Mouse (Mus musculus) forebrain, embryonic 13.5 days (tissue): ENCODE measurements around the gene Kcna2. TPM values are rescaled to one million over a fixed set of nuclear protein-coding genes. Genes with fewer than 3 reads are reported as not detected.
A peak's percentile ranks its signal among the peaks of the same experiment; 100 is the strongest.

Source experiments
- ATAC-seq: fragments of 200-750 bp; cut with Nextera tagmentation; 2 replicates; pipeline ENCODE4 v1.8.0; 2017
- H3K27ac ChIP-seq: fragments of 300-500 bp; sonication (generic); 2 replicates; pipeline ENCODE4 v1.5.1; 2015; ENCODE audit warnings: inconsistent platforms, mild to moderate bottlenecking, moderate library complexity
- H3K27me3 ChIP-seq: fragments of 300-500 bp; sonication (generic); 2 replicates; pipeline ENCODE4 v1.6.1; 2015; ENCODE audit warnings: mild to moderate bottlenecking, inconsistent platforms
- H3K36me3 ChIP-seq: fragments of 300-500 bp; sonication (generic); 2 replicates; pipeline ENCODE4 v1.6.1; 2015; ENCODE audit warnings: mild to moderate bottlenecking, inconsistent platforms; ENCODE audit not compliant: poor library complexity, severe bottlenecking
- H3K4me1 ChIP-seq: fragments of 300-500 bp; sonication (generic); 2 replicates; pipeline ENCODE4 v1.6.1; 2015; ENCODE audit warnings: inconsistent platforms
- H3K4me2 ChIP-seq: fragments of 300-500 bp; sonication (generic); 2 replicates; pipeline ENCODE4 v1.6.1; 2015; ENCODE audit warnings: inconsistent platforms, mild to moderate bottlenecking, moderate library complexity
- H3K4me3 ChIP-seq: fragments of 300-500 bp; sonication (generic); 2 replicates; pipeline ENCODE4 v1.5.1; 2015; ENCODE audit warnings: mild to moderate bottlenecking, inconsistent platforms
- H3K9ac ChIP-seq: fragments of 300-500 bp; sonication (generic); 2 replicates; pipeline ENCODE4 v1.6.1; 2015; ENCODE audit warnings: mild to moderate bottlenecking, inconsistent platforms
- H3K9me3 ChIP-seq: fragments of 300-500 bp; sonication (generic); replicated peaks from 2 replicates; pipeline ENCODE4 v1.6.1; 2016; ENCODE audit warnings: inconsistent platforms
- whole genome bisulfite sequencing: fragments of 180-500 bp; shearing (Covaris S2); methylation state at CpG from one replicate; pipeline ENCODE4 v1.1.7; 2015; 5-methylcytosine and 5-hydroxymethylcytosine counted together
- polyA plus RNA-seq: library from polyadenylated mRNA; unstranded; fragments of >200 nt; fragmentation: Nextera tagmentation; extraction: Ambion mirVana; gene quantifications from 2 replicates; pipeline ENCODE4 v1.2.1, GENCODE M21; 2015

Gene Kcna2
- polyA plus RNA-seq, 1 experiment from 2014 or later, result 0.37 TPM

DNA sequence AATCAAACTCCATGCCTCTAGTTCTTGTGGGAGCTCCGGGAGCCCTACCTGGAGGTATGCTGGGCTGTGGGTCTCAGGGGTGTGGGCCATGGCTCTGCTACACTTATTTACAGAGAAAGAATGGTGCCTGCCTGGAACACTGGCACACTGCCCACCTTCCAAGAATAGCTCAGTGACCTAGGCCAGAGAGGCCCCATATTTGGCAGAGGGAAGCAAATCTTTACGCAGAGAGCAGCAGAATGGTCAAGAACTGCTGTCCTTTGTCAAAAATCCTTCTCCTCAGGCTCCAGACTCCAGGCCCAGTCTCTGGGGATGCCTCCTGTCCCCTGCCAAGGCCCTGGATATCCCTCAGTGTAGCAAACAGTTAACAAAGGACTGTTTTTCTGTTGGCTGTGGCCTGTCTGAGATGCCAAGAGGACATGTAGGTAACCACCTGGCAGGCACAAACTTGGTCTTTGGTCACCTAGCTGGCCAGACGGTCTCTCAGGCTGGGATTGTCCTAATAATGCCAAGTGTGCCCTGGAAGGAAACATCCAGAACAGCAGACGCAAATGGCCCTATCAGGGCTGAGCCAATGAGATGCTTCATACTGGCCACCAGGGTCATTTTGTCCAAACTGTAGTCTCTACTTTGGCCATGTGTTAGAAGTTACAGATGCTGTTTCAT, 29.8 kb downstream of the Kcna2 start:
- Histone ChIP-seq H3K4me3 (no peak overlapping the region), H3K4me1 (peaks cover 3% of the 10 kb centered on the region; the same call in 1 of the 2 replicates), H3K27me3 (no peaks in the 10 kb centered on the region), H3K36me3 (no peaks in the 10 kb centered on the region), H3K27ac (no peak overlapping the region), H3K9ac (no peak overlapping the region), H3K9me3 (no peaks in the 10 kb centered on the region), H3K4me2 (no peak overlapping the region)
- no peak for ATAC-seq
- 78% methylated on average over 4 of the region's 4 CpGs for WGBS

DNA sequence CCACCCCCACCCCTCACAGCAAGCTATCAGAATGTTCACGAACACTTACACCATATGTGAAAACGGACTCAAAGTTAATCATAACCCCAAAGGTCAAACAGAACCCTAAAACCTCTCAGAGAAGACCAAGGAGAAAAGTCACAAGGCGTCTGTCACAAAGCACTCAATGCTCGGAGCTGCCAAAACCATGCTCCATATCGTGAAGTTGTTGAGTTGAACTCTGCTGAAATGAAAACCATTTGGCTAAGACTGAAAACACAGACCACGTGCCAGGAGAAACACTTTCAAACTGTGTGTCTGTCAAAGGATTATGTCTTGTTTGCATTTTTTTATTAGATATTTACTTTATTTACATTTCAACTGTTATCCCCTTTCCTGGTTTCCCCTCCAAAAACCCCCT, 30.9 kb downstream of the Kcna2 start:
- Histone ChIP-seq H3K4me1 (peaks cover 3% of the 10 kb centered on the region; the same call in 1 of the 2 replicates), H3K36me3 (no peaks in the 10 kb centered on the region), H3K9me3 (no peaks in the 10 kb centered on the region), H3K4me3 (no peak overlapping the region), H3K9ac (no peak overlapping the region), H3K27me3 (no peaks in the 10 kb centered on the region), H3K27ac (no peak overlapping the region), H3K4me2 (no peak overlapping the region)
- WGBS, result 81% methylated on average over 6 of the region's 6 CpGs
- ATAC-seq, result no peak

DNA sequence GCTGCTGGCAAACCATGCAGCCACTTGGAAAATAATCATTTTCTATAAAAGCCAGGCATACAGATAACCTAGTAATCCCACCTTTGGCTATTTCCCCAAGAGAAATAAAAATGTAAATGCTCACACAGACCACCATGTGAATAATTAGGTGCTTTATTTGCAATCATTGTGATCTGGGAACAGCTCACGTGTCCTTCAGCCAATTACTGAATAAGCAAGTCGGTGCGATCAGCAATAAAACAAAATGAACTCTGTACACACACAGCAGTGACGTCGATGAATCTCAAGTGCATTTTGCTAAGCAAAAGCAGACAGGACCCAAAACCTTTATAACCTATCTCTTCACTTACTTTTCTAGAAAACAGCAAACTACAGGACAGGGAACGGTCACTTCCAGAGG, 31.7 kb downstream of the Kcna2 start:
- no peaks in the 10 kb centered on the region for H3K27me3 ChIP-seq
- H3K4me1 ChIP-seq, result peaks cover 3% of the 10 kb centered on the region; the same call in 1 of the 2 replicates
- no peak for ATAC-seq
- no peak overlapping the region for H3K9ac ChIP-seq
- no peak overlapping the region for H3K4me3 ChIP-seq
- no peaks in the 10 kb centered on the region for H3K36me3 ChIP-seq
- H3K4me2 ChIP-seq, result no peak overlapping the region
- no peaks in the 10 kb centered on the region for H3K9me3 ChIP-seq
- WGBS, result 72% methylated on average over 6 of the region's 6 CpGs
- H3K27ac ChIP-seq, result no peak overlapping the region

DNA sequence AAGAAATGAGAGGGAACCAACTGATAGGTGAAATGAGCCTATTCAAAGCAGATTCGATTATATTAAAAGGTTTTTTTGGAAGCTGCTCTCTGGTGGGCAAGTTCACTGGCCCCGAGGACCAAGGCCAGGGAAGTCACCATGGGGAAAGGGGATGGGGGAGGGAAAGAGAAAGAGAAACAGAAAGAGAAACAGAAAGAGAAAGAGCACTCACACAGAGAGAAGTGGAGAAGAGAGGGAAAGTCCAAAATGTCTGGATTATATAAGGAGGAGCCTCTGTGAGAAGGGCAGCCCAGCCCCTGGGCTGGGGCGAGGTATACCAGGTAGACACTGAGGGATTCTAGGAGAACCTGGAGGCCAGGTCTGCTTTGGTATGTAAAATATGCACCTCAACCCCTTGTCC, 33.5 kb downstream of the Kcna2 start:
- 79% methylated on average over 3 of the region's 3 CpGs for WGBS
- H3K9me3 ChIP-seq, result no peaks in the 10 kb centered on the region
- no peak overlapping the region for H3K4me3 ChIP-seq
- no peak overlapping the region for H3K27ac ChIP-seq
- no peaks in the 10 kb centered on the region for H3K27me3 ChIP-seq
- H3K4me1 ChIP-seq, result peaks cover 3% of the 10 kb centered on the region; the same call in 1 of the 2 replicates
- no peak overlapping the region for H3K4me2 ChIP-seq
- no peaks in the 10 kb centered on the region for H3K36me3 ChIP-seq
- H3K9ac ChIP-seq, result no peak overlapping the region
- ATAC-seq, result no peak

DNA sequence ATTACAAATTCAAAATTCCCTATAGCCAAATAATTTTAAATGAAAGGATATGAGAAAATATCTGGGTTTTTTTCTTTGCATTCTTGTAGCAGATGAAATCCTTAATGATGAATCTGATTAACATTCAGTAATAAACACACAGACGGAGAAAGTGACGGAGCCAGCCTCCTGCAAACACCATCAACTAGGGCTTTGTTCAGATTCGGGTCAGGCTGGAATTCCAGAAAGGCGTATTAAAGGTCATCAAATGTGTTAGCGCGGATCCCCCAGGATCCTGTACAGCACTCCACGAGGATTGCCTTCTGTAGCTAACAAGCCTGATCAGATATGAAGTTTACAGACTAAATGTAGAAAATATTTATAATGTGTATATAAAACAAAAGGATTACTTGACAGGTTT, 46.2 kb downstream of the Kcna2 start:
- WGBS, result 60% methylated on average over 7 of the region's 7 CpGs
- ATAC-seq, result no peak

DNA sequence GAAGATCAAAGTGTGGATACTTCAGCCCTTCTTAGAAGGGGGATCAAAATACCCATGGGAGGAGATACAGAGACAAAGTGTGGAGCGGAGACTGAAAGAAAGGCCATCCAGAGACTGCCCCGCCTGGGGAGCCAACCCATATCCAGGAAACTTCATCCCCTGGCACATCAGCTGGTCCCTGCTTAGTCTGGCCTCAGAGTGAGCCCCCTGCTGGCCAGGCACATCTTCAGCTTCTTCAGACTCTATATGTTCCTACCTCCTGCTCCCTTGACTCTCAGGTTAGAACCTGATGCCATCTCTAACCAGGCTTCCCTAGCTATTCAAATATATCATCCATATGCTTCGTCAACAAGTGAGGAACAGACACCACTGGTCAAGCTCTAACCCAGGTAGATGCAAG, 48.1 kb downstream of the Kcna2 start:
- Histone ChIP-seq H3K27me3 (no peaks in the 10 kb centered on the region), H3K9me3 (no peaks in the 10 kb centered on the region), H3K36me3 (no peaks in the 10 kb centered on the region), H3K27ac (no peak overlapping the region), H3K4me1 (peaks cover 20% of the 10 kb centered on the region), H3K4me2 (no peak overlapping the region), H3K4me3 (no peak overlapping the region), H3K9ac (no peak overlapping the region)
- WGBS, result 82% methylated on average over 3 of the region's 3 CpGs
- no peak for ATAC-seq

More for the DNA sequence above, 46.2 kb downstream of the Kcna2 start:
- no peak overlapping the region for H3K27ac ChIP-seq
- H3K4me3 ChIP-seq, result no peak overlapping the region
- H3K36me3 ChIP-seq, result no peaks in the 10 kb centered on the region
- no peak overlapping the region for H3K4me2 ChIP-seq
- H3K27me3 ChIP-seq, result no peaks in the 10 kb centered on the region
- peaks cover 20% of the 10 kb centered on the region for H3K4me1 ChIP-seq
- H3K9ac ChIP-seq, result no peak overlapping the region
- no peaks in the 10 kb centered on the region for H3K9me3 ChIP-seq

DNA sequence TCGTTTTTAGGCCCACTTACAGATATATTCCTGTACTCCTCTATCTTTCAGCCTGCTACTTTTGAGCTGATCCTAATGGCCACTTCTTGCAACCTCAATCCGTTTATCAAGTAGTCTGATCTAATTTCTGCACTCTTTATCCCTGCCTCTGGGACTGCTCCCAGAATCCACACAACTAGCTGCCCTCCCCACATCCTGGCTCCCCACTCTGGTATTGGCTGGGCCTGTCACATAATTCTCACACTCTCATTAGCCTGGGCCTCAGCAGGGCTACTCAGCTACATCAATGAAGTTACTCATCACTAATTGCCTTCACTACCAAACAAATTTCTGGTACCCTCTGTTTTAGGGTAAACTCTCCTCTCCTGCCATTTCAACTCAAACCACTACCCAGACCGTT, 49.5 kb downstream of the Kcna2 start:
- Histone ChIP-seq H3K36me3 (no peaks in the 10 kb centered on the region), H3K27ac (peak overlapping the region; percentile 59), H3K9me3 (no peaks in the 10 kb centered on the region), H3K4me2 (no peak overlapping the region), H3K4me3 (no peak overlapping the region), H3K4me1 (peaks cover 20% of the 10 kb centered on the region), H3K9ac (no peak overlapping the region), H3K27me3 (no peaks in the 10 kb centered on the region)
- 21% methylated on average over 3 of the region's 3 CpGs for WGBS
- ATAC-seq, result peak; percentile 92

DNA sequence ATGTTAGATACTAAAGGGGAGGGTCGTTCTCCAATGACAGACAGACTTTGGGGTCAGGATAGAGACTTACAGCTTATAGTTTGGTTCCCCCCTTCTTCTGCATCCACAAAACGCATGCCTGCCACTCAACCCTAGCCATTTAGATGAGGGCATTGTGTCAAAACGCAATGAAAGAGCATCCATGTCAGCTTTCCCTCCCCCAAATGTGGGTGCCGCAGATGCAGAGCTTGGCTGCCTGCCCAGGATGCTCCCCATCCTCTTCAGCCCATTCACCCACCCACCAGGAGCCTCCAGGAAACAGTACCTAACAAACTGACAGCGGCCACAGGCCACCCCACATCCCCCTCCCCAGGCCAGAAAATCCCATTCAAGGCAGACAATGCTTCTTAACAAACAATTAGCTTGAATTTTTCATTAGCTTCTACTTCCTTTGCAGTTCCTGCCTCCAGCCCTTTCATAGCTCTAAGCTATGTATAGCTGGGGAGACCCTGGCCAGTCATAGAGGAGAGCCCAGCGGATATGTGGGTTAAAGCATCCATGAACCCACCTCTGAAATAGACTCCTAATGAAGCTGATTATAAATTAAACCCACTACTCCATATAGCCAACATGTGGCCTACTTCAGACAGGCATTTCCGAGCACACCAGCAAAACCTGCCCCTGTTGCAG, 50.1 kb downstream of the Kcna2 start:
- Histone ChIP-seq H3K36me3 (no peaks in the 10 kb centered on the region), H3K9ac (no peak overlapping the region), H3K4me2 (0 out of 2 replicates have a peak overlapping the region, but pooled peaks have one; percentile 6), H3K4me1 (peaks cover 20% of the 10 kb centered on the region), H3K9me3 (no peaks in the 10 kb centered on the region), H3K4me3 (no peak overlapping the region), H3K27me3 (no peaks in the 10 kb centered on the region), H3K27ac (peak overlapping the region; percentile 59)
- 15% methylated on average over 7 of the region's 7 CpGs for WGBS
- peak; percentile 84 for ATAC-seq

DNA sequence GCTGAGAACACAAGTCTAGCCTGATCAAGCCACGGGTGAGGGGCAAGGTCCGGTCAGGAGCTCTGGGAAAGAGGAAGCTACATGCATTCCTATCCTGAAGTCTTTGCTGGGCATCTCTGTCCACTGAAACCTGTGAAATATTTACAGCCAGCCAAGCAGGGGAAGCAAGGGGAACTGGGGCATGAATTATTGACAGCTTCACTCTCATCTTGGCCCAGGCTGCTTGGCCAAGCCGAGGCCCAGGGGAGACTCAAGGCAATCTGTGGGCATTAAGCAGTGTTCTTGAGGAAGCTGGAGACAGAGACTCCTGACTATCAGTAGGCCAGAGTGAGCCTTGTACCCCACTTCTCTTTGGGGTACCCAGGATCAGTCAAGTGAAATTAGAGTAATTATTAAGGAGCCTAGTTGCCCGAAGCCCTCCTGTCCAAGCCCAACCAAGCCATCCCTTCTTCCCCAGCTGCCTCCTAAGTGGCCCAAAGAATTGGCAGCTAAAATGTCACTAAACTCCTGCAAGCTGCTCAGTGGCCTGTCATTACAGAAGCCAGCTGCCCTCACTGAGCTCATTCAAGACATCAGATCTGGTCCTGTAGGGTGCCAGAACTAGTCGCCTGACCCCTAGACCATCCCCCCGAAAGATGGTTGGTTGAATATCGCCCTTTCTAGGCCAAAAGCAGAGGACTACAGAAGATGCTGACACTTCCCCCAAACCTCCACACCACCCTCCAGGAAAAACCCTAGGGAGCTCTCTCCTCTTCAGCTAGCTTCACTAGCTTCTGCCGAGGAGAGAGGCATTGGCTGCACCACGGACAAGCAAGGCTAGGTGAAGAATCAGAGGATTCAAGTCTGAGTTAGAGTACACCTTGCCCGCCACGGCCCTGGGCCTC, 53.1 kb downstream of the Kcna2 start:
- H3K9me3 ChIP-seq, result no peaks in the 10 kb centered on the region
- H3K9ac ChIP-seq, result no peak overlapping the region
- ATAC-seq, result no peak
- no peak overlapping the region for H3K4me3 ChIP-seq
- WGBS, result 89% methylated on average over 11 of the region's 11 CpGs
- peaks cover 20% of the 10 kb centered on the region for H3K4me1 ChIP-seq
- no peak overlapping the region for H3K4me2 ChIP-seq
- no peaks in the 10 kb centered on the region for H3K36me3 ChIP-seq
- H3K27ac ChIP-seq, result no peak overlapping the region
- no peaks in the 10 kb centered on the region for H3K27me3 ChIP-seq

DNA sequence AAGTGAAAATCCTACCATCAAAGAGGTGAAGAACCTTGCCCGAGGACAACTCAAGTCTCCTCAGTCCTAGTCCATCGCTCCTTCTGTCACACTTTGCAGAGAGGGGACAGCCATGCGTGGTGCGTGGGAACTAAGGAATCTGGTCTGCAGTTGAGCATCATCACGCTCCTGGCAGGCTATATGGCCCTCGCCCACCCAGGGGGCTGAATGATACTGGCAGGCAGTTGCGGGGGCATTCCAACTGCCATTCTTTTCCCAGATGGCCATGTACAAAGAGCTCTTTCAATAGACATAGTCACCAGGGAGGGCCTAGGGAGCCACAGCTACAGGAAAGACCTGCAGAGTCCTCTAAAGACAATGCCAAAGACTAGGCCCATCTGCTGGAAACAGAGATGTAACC, 57.9 kb downstream of the Kcna2 start:
- Histone ChIP-seq H3K4me2 (no peak overlapping the region), H3K27me3 (no peaks in the 10 kb centered on the region)

DNA sequence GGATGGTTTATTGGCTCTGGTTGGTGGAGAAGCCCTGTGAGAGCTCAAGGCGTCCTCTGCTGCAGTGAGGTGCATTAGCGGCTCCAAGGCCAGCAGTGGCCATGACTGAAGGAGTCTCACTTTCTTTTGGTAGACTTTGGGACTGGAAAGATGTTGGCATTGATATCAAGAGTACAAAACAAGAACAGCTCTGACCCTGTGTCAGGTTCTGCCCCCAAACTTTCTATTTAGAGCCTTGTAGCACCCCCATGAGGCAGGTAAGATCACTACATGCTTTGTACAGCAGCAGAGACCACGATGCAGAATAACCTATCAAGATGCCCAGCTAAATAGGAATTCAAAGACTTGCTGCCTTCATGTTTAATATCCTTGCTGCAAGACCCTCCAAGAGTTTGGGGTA, 58.5 kb downstream of the Kcna2 start:
- Histone ChIP-seq H3K4me2 (peak overlapping the region; percentile 52), H3K4me3 (no peak overlapping the region), H3K27ac (no peak overlapping the region), H3K27me3 (no peaks in the 10 kb centered on the region), H3K36me3 (no peaks in the 10 kb centered on the region), H3K4me1 (peaks cover 5% of the 10 kb centered on the region), H3K9ac (no peak overlapping the region), H3K9me3 (no peaks in the 10 kb centered on the region)
- ATAC-seq, result no peak
- 66% methylated on average over 3 of the region's 3 CpGs for WGBS

More for the DNA sequence above, 57.9 kb downstream of the Kcna2 start:
- Histone ChIP-seq H3K9me3 (no peaks in the 10 kb centered on the region), H3K4me3 (no peak overlapping the region), H3K36me3 (no peaks in the 10 kb centered on the region), H3K4me1 (peaks cover 5% of the 10 kb centered on the region), H3K9ac (no peak overlapping the region), H3K27ac (no peak overlapping the region)
- no peak for ATAC-seq
- WGBS, result 91% methylated on average over 7 of the region's 7 CpGs

DNA sequence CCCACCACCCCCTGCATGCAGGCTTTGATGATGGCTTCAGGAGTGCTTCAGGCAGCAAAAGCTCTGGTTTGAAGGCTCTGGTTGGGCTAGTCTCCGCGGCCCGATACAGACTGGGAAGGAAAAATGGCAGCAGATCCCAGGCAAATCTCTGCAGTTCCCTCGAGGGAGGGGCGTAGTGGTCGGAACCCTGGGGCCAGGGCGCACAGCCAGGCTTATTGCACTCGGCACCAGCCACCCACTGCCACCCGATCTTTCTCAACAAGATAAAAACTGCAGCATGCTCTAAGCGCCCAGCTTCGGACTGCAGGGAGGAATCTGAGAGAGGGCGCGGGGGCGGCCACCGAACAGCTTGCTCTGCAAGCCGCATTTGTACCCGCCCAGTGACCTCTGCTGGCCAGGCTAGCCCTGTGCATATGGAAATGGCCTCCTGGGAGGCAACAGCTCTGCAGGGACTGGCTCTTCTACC, 58.9 kb downstream of the Kcna2 start:
- no peaks in the 10 kb centered on the region for H3K27me3 ChIP-seq
- WGBS, result 3% methylated on average over 17 of the region's 17 CpGs

More for the DNA sequence above, 58.9 kb downstream of the Kcna2 start:
- H3K36me3 ChIP-seq, result no peaks in the 10 kb centered on the region
- ATAC-seq, result peak; percentile 61
- H3K9ac ChIP-seq, result peak overlapping the region; percentile 48; the same call in 1 of the 2 replicates
- no peak overlapping the region for H3K27ac ChIP-seq
- no peaks in the 10 kb centered on the region for H3K9me3 ChIP-seq
- peak overlapping the region; percentile 19 for H3K4me3 ChIP-seq
- peak overlapping the region; percentile 52 for H3K4me2 ChIP-seq
- H3K4me1 ChIP-seq, result peaks cover 5% of the 10 kb centered on the region
